Mouse (Mus musculus) forebrain, embryonic 11.5 days (tissue): Measurements from ENCODE around the gene Tmem106c. TPM values are rescaled to one million over a fixed set of nuclear protein-coding genes. Genes with fewer than 3 reads are reported as not detected.
A peak's percentile ranks its signal among the peaks of the same experiment; 100 is the strongest.

Source experiments
- ATAC-seq: fragments of 200-750 bp; cut with Nextera tagmentation; replicated peaks from 2 replicates; pipeline ENCODE4 v1.8.0; 2017; ENCODE audit warnings: moderate TSS enrichment; ENCODE audit not compliant: low FRiP score
- DNase-seq: peaks from one replicate; pipeline ENCODE4 v3.0.0-alpha.2; 2017; ENCODE audit warnings: low spot score
- H3K27ac ChIP-seq: fragments of 300-500 bp; sonication (generic); 2 replicates; pipeline ENCODE4 v1.5.1; 2014; ENCODE audit warnings: low read depth, low read length
- H3K27me3 ChIP-seq: fragments of 300-500 bp; sonication (generic); 2 replicates; pipeline ENCODE4 v1.6.1; 2014; ENCODE audit warnings: mild to moderate bottlenecking, low read length, mixed read lengths; ENCODE audit not compliant: control insufficient read depth, insufficient read depth
- H3K36me3 ChIP-seq: fragments of 300-500 bp; sonication (generic); 2 replicates; pipeline ENCODE4 v1.6.1; 2014; ENCODE audit warnings: mild to moderate bottlenecking, low read length, moderate library complexity, mixed read lengths; ENCODE audit not compliant: control insufficient read depth, insufficient read depth
- H3K4me1 ChIP-seq: fragments of 300-500 bp; sonication (generic); replicated peaks from 2 replicates; pipeline ENCODE4 v1.6.1; 2014; ENCODE audit warnings: low read length, mixed read lengths; ENCODE audit not compliant: control insufficient read depth, insufficient read depth
- H3K4me2 ChIP-seq: fragments of 300-500 bp; sonication (generic); 2 replicates; pipeline ENCODE4 v1.6.1; 2014; ENCODE audit warnings: low read depth, mild to moderate bottlenecking, low read length, moderate library complexity, mixed read lengths; ENCODE audit not compliant: severe bottlenecking
- H3K4me3 ChIP-seq: fragments of 300-500 bp; sonication (generic); 2 replicates; pipeline ENCODE4 v1.5.1; 2014; ENCODE audit warnings: low read depth, low read length
- H3K9ac ChIP-seq: fragments of 300-500 bp; sonication (generic); 2 replicates; pipeline ENCODE4 v1.6.1; 2014; ENCODE audit warnings: low read length
- H3K9me3 ChIP-seq: fragments of 300-500 bp; sonication (generic); 2 replicates; pipeline ENCODE4 v1.6.1; 2016; ENCODE audit warnings: low read length, mixed read lengths; ENCODE audit not compliant: control insufficient read depth
- WGBS: fragments of 180-500 bp; shearing (Covaris S2); extraction: QIAGEN DNeasy Blood & Tissue Kit; methylation state at CpG from one replicate; pipeline ENCODE4 v1.1.7; 2014; 5-methylcytosine and 5-hydroxymethylcytosine counted together
- polyA plus RNA-seq: library from polyadenylated mRNA; unstranded; fragments of >200 nt; fragmentation: Nextera tagmentation; extraction: Ambion mirVana; gene quantifications from 2 replicates; pipeline ENCODE4 v1.2.1, GENCODE M21; 2014

The Tmem106c gene
- polyA plus RNA-seq = 44.5 and 47.8 TPM in 2 replicates

GRCm38 (mm10) chr15:97963989-97964835 lies at the start of gene Tmem106c:
Gene Tmem106c (plus strand): TSS chr15:97964200.
- Histone ChIP-seq H3K4me1 (peaks cover 9% of the 10 kb centered on the region), H3K4me3 (peak within 1 kb of the TSS; percentile 48), H3K4me2 (peak within 1 kb of the TSS; percentile 68), H3K9me3 (no peaks in the 10 kb centered on the region), H3K36me3 (no peaks in the 10 kb centered on the region), H3K27me3 (no peaks in the 10 kb centered on the region; the same call in 1 of the 2 replicates), H3K27ac (peak within 1 kb of the TSS; percentile 84), H3K9ac (peak within 1 kb of the TSS; percentile 71)
- under 1% methylated on average over 67 of the region's 67 CpGs for WGBS
- ATAC-seq (peak; percentile 95), DNase-seq (peak; percentile 97)

GRCm38 (mm10) chr15:97914331-97914747 lies 49.7 kb upstream of the Tmem106c start:
- no peak for DNase-seq
- no peaks in the 10 kb centered on the region for H3K9me3 ChIP-seq
- no peak overlapping the region for H3K9ac ChIP-seq
- H3K27ac ChIP-seq = no peak overlapping the region
- H3K36me3 ChIP-seq = no peaks in the 10 kb centered on the region
- no peak for ATAC-seq
- H3K4me1 ChIP-seq = 0 out of 2 replicates have a peak, but pooled peaks cover 2% of the 10 kb centered on the region
- 24% methylated on average over 9 of the region's 9 CpGs for WGBS
- no peaks in the 10 kb centered on the region for H3K27me3 ChIP-seq
- no peak overlapping the region for H3K4me2 ChIP-seq
- H3K4me3 ChIP-seq = no peak overlapping the region

- H3K27me3 ChIP-seq = no peaks in the 10 kb centered on the region
- no peak for ATAC-seq
- no peak overlapping the region for H3K4me3 ChIP-seq
- no peak for DNase-seq
- H3K36me3 ChIP-seq = no peaks in the 10 kb centered on the region
- H3K9ac ChIP-seq = no peak overlapping the region
- H3K4me2 ChIP-seq = no peak overlapping the region
- 0 out of 2 replicates have a peak, but pooled peaks cover 2% of the 10 kb centered on the region for H3K4me1 ChIP-seq
- no peaks in the 10 kb centered on the region for H3K9me3 ChIP-seq
- H3K27ac ChIP-seq = no peak overlapping the region
- 88% methylated on average over 9 of the region's 9 CpGs for WGBS
Observed at GRCm38 (mm10) chr15:97917994-97918393, 46.0 kb upstream of the Tmem106c start.

GRCm38 (mm10) chr15:97919217-97919616 lies 44.8 kb upstream of the Tmem106c start:
- DNase-seq = no peak
- H3K4me3 ChIP-seq = no peak overlapping the region
- H3K27me3 ChIP-seq = no peaks in the 10 kb centered on the region
- no peak overlapping the region for H3K9ac ChIP-seq
- H3K27ac ChIP-seq = no peak overlapping the region
- no peak for ATAC-seq
- H3K36me3 ChIP-seq = no peaks in the 10 kb centered on the region
- H3K4me2 ChIP-seq = no peak overlapping the region
- no peaks in the 10 kb centered on the region for H3K9me3 ChIP-seq
- 89% methylated on average over 7 of the region's 7 CpGs for WGBS
- H3K4me1 ChIP-seq = 0 out of 2 replicates have a peak, but pooled peaks cover 2% of the 10 kb centered on the region

GRCm38 (mm10) chr15:97920306-97920705 lies 43.7 kb upstream of the Tmem106c start:
- no peaks in the 10 kb centered on the region for H3K4me1 ChIP-seq
- ATAC-seq (no peak), DNase-seq (no peak)
- no peaks in the 10 kb centered on the region for H3K9me3 ChIP-seq
- H3K9ac ChIP-seq = no peak overlapping the region
- H3K36me3 ChIP-seq = no peaks in the 10 kb centered on the region
- no peaks in the 10 kb centered on the region for H3K27me3 ChIP-seq
- H3K4me3 ChIP-seq = no peak overlapping the region
- H3K4me2 ChIP-seq = no peak overlapping the region
- 72% methylated on average over 5 of the region's 5 CpGs for WGBS
- no peak overlapping the region for H3K27ac ChIP-seq

- Histone ChIP-seq H3K9ac (no peak overlapping the region), H3K4me2 (no peak overlapping the region), H3K4me1 (no peaks in the 10 kb centered on the region), H3K9me3 (no peaks in the 10 kb centered on the region), H3K4me3 (no peak overlapping the region), H3K27me3 (no peaks in the 10 kb centered on the region), H3K36me3 (no peaks in the 10 kb centered on the region), H3K27ac (no peak overlapping the region)
- DNase-seq (no peak), ATAC-seq (no peak)
- 92% methylated on average over 9 of the region's 9 CpGs for WGBS
Observed at GRCm38 (mm10) chr15:97921796-97922195, 42.2 kb upstream of the Tmem106c start.

- no peak overlapping the region for H3K27ac ChIP-seq
- 92% methylated on average over 2 of the region's 2 CpGs for WGBS
- no peak for DNase-seq
Observed at GRCm38 (mm10) chr15:97922421-97922820, 41.6 kb upstream of the Tmem106c start.

GRCm38 (mm10) chr15:97927018-97927417 lies 37.0 kb upstream of the Tmem106c start:
- no peak for DNase-seq
- ATAC-seq = no peak
- Histone ChIP-seq H3K9ac (no peak overlapping the region), H3K36me3 (no peaks in the 10 kb centered on the region), H3K4me1 (no peaks in the 10 kb centered on the region), H3K4me2 (no peak overlapping the region), H3K9me3 (no peaks in the 10 kb centered on the region), H3K4me3 (no peak overlapping the region), H3K27ac (no peak overlapping the region), H3K27me3 (no peaks in the 10 kb centered on the region)
- 69% methylated on average over 4 of the region's 4 CpGs for WGBS

More at GRCm38 (mm10) chr15:97922421-97922820, 41.6 kb upstream of the Tmem106c start:
- no peaks in the 10 kb centered on the region for H3K36me3 ChIP-seq
- H3K4me2 ChIP-seq = no peak overlapping the region
- no peaks in the 10 kb centered on the region for H3K27me3 ChIP-seq
- ATAC-seq = no peak
- no peaks in the 10 kb centered on the region for H3K4me1 ChIP-seq
- no peaks in the 10 kb centered on the region for H3K9me3 ChIP-seq
- H3K4me3 ChIP-seq = no peak overlapping the region
- H3K9ac ChIP-seq = no peak overlapping the region
